Mouse (Mus musculus) right cerebral cortex, postnatal 36 days (tissue): ENCODE results near the gene Fbxo44.
"Not testable (repeated sequence)": the region's sequence is repeated elsewhere in the genome, so short reads cannot be mapped to it uniquely, and the experiment has no call there.

Experiments
- DNase-seq, 2 experiments: peaks; one replicate each; pipeline ENCODE4 v3.0.0; 2022; ENCODE audit warnings: low spot score in 2 of 2, mixed read lengths in 1 of 2

Gene Fbxo44

GRCm38 (mm10) chr4:148160436-148161390 is at the start of gene Fbxo44, which contains the start of gene Fbxo2:
TSS of gene Fbxo44 (minus strand) at chr4:148160482.
TSS of gene Fbxo2 (plus strand) at chr4:148160621.
- DNase-seq: no peak

GRCm38 (mm10) chr4:148204873-148205232 is 44.6 kb upstream of the Fbxo44 start:
- no peak for DNase-seq

GRCm38 (mm10) chr4:148204061-148204872 is 44.0 kb upstream of the Fbxo44 start:
- DNase-seq: no peak

- no peak for DNase-seq
These were observed 43.3 kb upstream of the Fbxo44 start for GRCm38 (mm10) chr4:148203557-148203956.

GRCm38 (mm10) chr4:148198721-148199120 is 38.4 kb upstream of the Fbxo44 start:
- DNase-seq: no peak

GRCm38 (mm10) chr4:148194400-148194799 is 34.1 kb upstream of the Fbxo44 start:
- no peak for DNase-seq

- DNase-seq: no peak
These were observed 32.5 kb upstream of the Fbxo44 start for GRCm38 (mm10) chr4:148192707-148193245.

- not testable (repeated sequence) for DNase-seq
These were observed 28.5 kb upstream of the Fbxo44 start for GRCm38 (mm10) chr4:148188767-148189166.

- no peak for DNase-seq
These were observed 25.5 kb upstream of the Fbxo44 start for GRCm38 (mm10) chr4:148185819-148186218.

GRCm38 (mm10) chr4:148184564-148184963 is 24.3 kb upstream of the Fbxo44 start:
- no peak for DNase-seq

- DNase-seq: no peak
These were observed 22.1 kb upstream of the Fbxo44 start for GRCm38 (mm10) chr4:148182363-148182762.

GRCm38 (mm10) chr4:148181483-148181882 is 21.2 kb upstream of the Fbxo44 start:
- DNase-seq: no peak

GRCm38 (mm10) chr4:148177716-148178115 is 17.4 kb upstream of the Fbxo44 start:
- no peak for DNase-seq

- DNase-seq: not testable (repeated sequence)
These were observed 16.3 kb upstream of the Fbxo44 start for GRCm38 (mm10) chr4:148176603-148177002.

- no peak for DNase-seq
These were observed 14.2 kb upstream of the Fbxo44 start for GRCm38 (mm10) chr4:148174495-148174862.

GRCm38 (mm10) chr4:148173811-148174494 is 13.7 kb upstream of the Fbxo44 start:
- peak; percentile 67 to 77 for DNase-seq

GRCm38 (mm10) chr4:148171261-148171660 is 11.0 kb upstream of the Fbxo44 start:
- no peak for DNase-seq

- no peak for DNase-seq
These were observed 10.6 kb upstream of the Fbxo44 start for GRCm38 (mm10) chr4:148170842-148171241.

GRCm38 (mm10) chr4:148169586-148169985 is 9.3 kb upstream of the Fbxo44 start:
- DNase-seq: no peak

GRCm38 (mm10) chr4:148168287-148168686 is 8.0 kb upstream of the Fbxo44 start:
- DNase-seq: no peak

- peak in 1 of 2 experiments; percentile 57 for DNase-seq
These were observed 6.7 kb upstream of the Fbxo44 start for GRCm38 (mm10) chr4:148166986-148167385.

- peak; percentile 75 to 80 for DNase-seq
These were observed 6.1 kb upstream of the Fbxo44 start for GRCm38 (mm10) chr4:148166431-148166830.
